Mouse (Mus musculus): Measurements from ENCODE around the gene Gm3776. TPM values are rescaled to one million over a fixed set of nuclear protein-coding genes. Genes with fewer than 3 reads are reported as not detected.
"Not testable (repeated sequence)": the region's sequence is repeated elsewhere in the genome, so short reads cannot be mapped to it uniquely, and the experiment has no call there.

The Gm3776 gene
- total RNA-seq (2012; rRNA removed): not detected in 2 replicates

GRCm38 (mm10) chr9:78256914-78257313 is at the start of gene Gm3776:
TSS of gene Gm3776 (plus strand) at chr9:78257129.
- in situ Hi-C loops (cut with MboI; ENCODE audit: low sequenced_read_pairs in 2 of 2, unreplicated experiment in 2 of 2); H3K9ac ChIP-seq (ENCODE audit: insufficient read depth, low read depth, low read length, poor library complexity, severe bottlenecking); H3K4me1 ChIP-seq (ENCODE audit: control insufficient read depth in 2 of 2, insufficient read depth in 2 of 2, low read length in 2 of 2, poor library complexity in 1 of 2); H3K27ac ChIP-seq (ENCODE audit: insufficient read depth, low read depth, low read length, poor library complexity, severe bottlenecking); H3K9me3 ChIP-seq (ENCODE audit: control insufficient read depth, insufficient read depth, low read depth, low read length); H3K36me3 ChIP-seq (ENCODE audit: control insufficient read depth, insufficient read depth, low read length, poor library complexity, severe bottlenecking); H3K4me3 ChIP-seq (ENCODE audit: insufficient read depth in 1 of 2, low read depth in 1 of 2, low read length in 2 of 2, poor library complexity in 1 of 2, severe bottlenecking in 1 of 2); DNase-seq (ENCODE audit: low read depth, low spot score): not testable (repeated sequence)

DNA sequence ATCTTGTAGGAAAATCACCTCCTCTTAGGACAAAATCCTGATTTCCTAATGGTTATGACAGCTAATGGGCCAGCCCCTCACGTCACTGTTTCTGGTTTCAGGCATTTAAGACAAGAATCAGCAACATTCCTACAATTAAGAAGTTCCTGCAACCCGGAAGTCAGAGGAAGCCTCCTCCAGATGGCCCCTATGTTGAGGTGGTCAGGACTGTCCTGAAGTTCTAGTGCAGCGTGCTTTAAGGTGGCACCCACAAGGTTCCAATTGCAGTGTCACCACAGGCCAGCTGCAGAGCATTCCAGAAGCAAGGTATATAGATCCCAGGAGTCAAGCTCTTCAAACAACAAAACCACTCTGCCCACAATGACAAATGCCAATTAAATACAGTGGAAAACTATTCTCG is 48.0 kb upstream of the Gm3776 start:
- no peak overlapping the region for H3K27ac ChIP-seq (ENCODE audit: insufficient read depth, low read depth, low read length, poor library complexity, severe bottlenecking)
- H3K36me3 ChIP-seq (ENCODE audit: control insufficient read depth, insufficient read depth, low read length, poor library complexity, severe bottlenecking): peaks cover 47% of the 10 kb centered on the region
- no peak overlapping the region for H3K9ac ChIP-seq (ENCODE audit: insufficient read depth, low read depth, low read length, poor library complexity, severe bottlenecking)
- DNase-seq (ENCODE audit: low read depth, low spot score): no peak
- in situ Hi-C loops (cut with MboI; ENCODE audit: low sequenced_read_pairs in 2 of 2, unreplicated experiment in 2 of 2): no loop called here
- no peak for TF ChIP-seq CHD2 (IDR thresholded peaks at IDR 0.05; ENCODE audit: low read depth, low read length)
- no peak for TF ChIP-seq HCFC1 (IDR thresholded peaks at IDR 0.05; ENCODE audit: borderline replicate concordance, insufficient read depth, low read length)
- TF ChIP-seq MAFK (IDR thresholded peaks at IDR 0.05; ENCODE audit: insufficient read depth, low read depth, low read length): no peak
- no peak for TF ChIP-seq ZC3H11A (IDR thresholded peaks at IDR 0.05; ENCODE audit: borderline replicate concordance, low read depth, low read length)
- TF ChIP-seq ZNF384 (IDR thresholded peaks at IDR 0.05; ENCODE audit: low read depth, low read length): no peak
- no peak overlapping the region for H3K4me3 ChIP-seq (ENCODE audit: insufficient read depth in 1 of 2, low read depth in 1 of 2, low read length in 2 of 2, poor library complexity in 1 of 2, severe bottlenecking in 1 of 2)
- no peaks in the 10 kb centered on the region for H3K9me3 ChIP-seq (ENCODE audit: control insufficient read depth, insufficient read depth, low read depth, low read length)
- no peaks in the 10 kb centered on the region for H3K4me1 ChIP-seq (ENCODE audit: control insufficient read depth in 2 of 2, insufficient read depth in 2 of 2, low read length in 2 of 2, poor library complexity in 1 of 2)

DNA sequence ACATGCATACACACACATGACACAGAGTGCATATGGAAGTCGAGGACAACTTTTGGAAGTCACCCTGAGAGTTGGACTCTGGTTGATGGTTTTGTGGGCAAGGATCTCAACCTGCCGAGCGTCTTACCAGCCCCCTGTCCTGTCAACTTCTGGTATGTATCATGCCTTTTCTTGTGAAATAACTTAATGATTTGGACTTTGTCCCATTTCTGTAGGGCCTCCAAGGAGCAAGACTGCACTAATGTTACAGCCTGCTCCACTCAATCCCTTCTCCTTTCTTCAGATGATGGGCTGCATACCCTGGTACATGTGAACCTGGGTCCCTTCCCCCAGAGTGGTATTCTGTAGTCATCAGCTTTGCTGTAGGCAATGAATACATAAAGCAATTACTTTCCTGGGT is 46.9 kb upstream of the Gm3776 start:
- no peak for TF ChIP-seq MAFK (IDR thresholded peaks at IDR 0.05; ENCODE audit: insufficient read depth, low read depth, low read length)
- no peak for TF ChIP-seq CHD2 (IDR thresholded peaks at IDR 0.05; ENCODE audit: low read depth, low read length)
- TF ChIP-seq HCFC1 (IDR thresholded peaks at IDR 0.05; ENCODE audit: borderline replicate concordance, insufficient read depth, low read length): no peak
- no peak for TF ChIP-seq ZC3H11A (IDR thresholded peaks at IDR 0.05; ENCODE audit: borderline replicate concordance, low read depth, low read length)
- no peak for TF ChIP-seq ZNF384 (IDR thresholded peaks at IDR 0.05; ENCODE audit: low read depth, low read length)
- Histone ChIP-seq H3K9ac (ENCODE audit: insufficient read depth, low read depth, low read length, poor library complexity, severe bottlenecking) (no peak overlapping the region), H3K4me1 (ENCODE audit: control insufficient read depth in 2 of 2, insufficient read depth in 2 of 2, low read length in 2 of 2, poor library complexity in 1 of 2) (no peaks in the 10 kb centered on the region), H3K36me3 (ENCODE audit: control insufficient read depth, insufficient read depth, low read length, poor library complexity, severe bottlenecking) (peaks cover 40% of the 10 kb centered on the region), H3K9me3 (ENCODE audit: control insufficient read depth, insufficient read depth, low read depth, low read length) (no peaks in the 10 kb centered on the region), H3K27ac (ENCODE audit: insufficient read depth, low read depth, low read length, poor library complexity, severe bottlenecking) (no peak overlapping the region), H3K4me3 (ENCODE audit: insufficient read depth in 1 of 2, low read depth in 1 of 2, low read length in 2 of 2, poor library complexity in 1 of 2, severe bottlenecking in 1 of 2) (no peak overlapping the region)
- in situ Hi-C loops (cut with MboI; ENCODE audit: low sequenced_read_pairs in 2 of 2, unreplicated experiment in 2 of 2): no loop called here
- DNase-seq (ENCODE audit: low read depth, low spot score): no peak

- in situ Hi-C loops (cut with MboI; ENCODE audit: low sequenced_read_pairs in 2 of 2, unreplicated experiment in 2 of 2): no loop called here
- Histone ChIP-seq H3K9me3 (ENCODE audit: control insufficient read depth, insufficient read depth, low read depth, low read length) (no peaks in the 10 kb centered on the region), H3K4me3 (ENCODE audit: insufficient read depth in 1 of 2, low read depth in 1 of 2, low read length in 2 of 2, poor library complexity in 1 of 2, severe bottlenecking in 1 of 2) (no peak overlapping the region), H3K27ac (ENCODE audit: insufficient read depth, low read depth, low read length, poor library complexity, severe bottlenecking) (no peak overlapping the region), H3K36me3 (ENCODE audit: control insufficient read depth, insufficient read depth, low read length, poor library complexity, severe bottlenecking) (peaks cover 34% of the 10 kb centered on the region), H3K9ac (ENCODE audit: insufficient read depth, low read depth, low read length, poor library complexity, severe bottlenecking) (no peak overlapping the region), H3K4me1 (ENCODE audit: control insufficient read depth in 2 of 2, insufficient read depth in 2 of 2, low read length in 2 of 2, poor library complexity in 1 of 2) (no peaks in the 10 kb centered on the region)
- no peak for DNase-seq (ENCODE audit: low read depth, low spot score)
- TF ChIP-seq ZC3H11A (IDR thresholded peaks at IDR 0.05; ENCODE audit: borderline replicate concordance, low read depth, low read length) (no peak), MAFK (IDR thresholded peaks at IDR 0.05; ENCODE audit: insufficient read depth, low read depth, low read length) (no peak), ZNF384 (IDR thresholded peaks at IDR 0.05; ENCODE audit: low read depth, low read length) (no peak), HCFC1 (IDR thresholded peaks at IDR 0.05; ENCODE audit: borderline replicate concordance, insufficient read depth, low read length) (no peak), CHD2 (IDR thresholded peaks at IDR 0.05; ENCODE audit: low read depth, low read length) (no peak)
These were observed 46.1 kb upstream of the Gm3776 start for GRCm38 (mm10) chr9:78210821-78211220.

GRCm38 (mm10) chr9:78211521-78211920 is 45.4 kb upstream of the Gm3776 start:
- Histone ChIP-seq H3K4me3 (ENCODE audit: insufficient read depth in 1 of 2, low read depth in 1 of 2, low read length in 2 of 2, poor library complexity in 1 of 2, severe bottlenecking in 1 of 2) (no peak overlapping the region), H3K27ac (ENCODE audit: insufficient read depth, low read depth, low read length, poor library complexity, severe bottlenecking) (no peak overlapping the region), H3K9me3 (ENCODE audit: control insufficient read depth, insufficient read depth, low read depth, low read length) (no peaks in the 10 kb centered on the region), H3K9ac (ENCODE audit: insufficient read depth, low read depth, low read length, poor library complexity, severe bottlenecking) (no peak overlapping the region), H3K36me3 (ENCODE audit: control insufficient read depth, insufficient read depth, low read length, poor library complexity, severe bottlenecking) (peaks cover 32% of the 10 kb centered on the region), H3K4me1 (ENCODE audit: control insufficient read depth in 2 of 2, insufficient read depth in 2 of 2, low read length in 2 of 2, poor library complexity in 1 of 2) (no peaks in the 10 kb centered on the region)
- in situ Hi-C loops (cut with MboI; ENCODE audit: low sequenced_read_pairs in 2 of 2, unreplicated experiment in 2 of 2): no loop called here
- no peak for TF ChIP-seq MAFK (IDR thresholded peaks at IDR 0.05; ENCODE audit: insufficient read depth, low read depth, low read length)
- TF ChIP-seq CHD2 (IDR thresholded peaks at IDR 0.05; ENCODE audit: low read depth, low read length): no peak
- no peak for TF ChIP-seq ZNF384 (IDR thresholded peaks at IDR 0.05; ENCODE audit: low read depth, low read length)
- TF ChIP-seq ZC3H11A (IDR thresholded peaks at IDR 0.05; ENCODE audit: borderline replicate concordance, low read depth, low read length): no peak
- no peak for TF ChIP-seq HCFC1 (IDR thresholded peaks at IDR 0.05; ENCODE audit: borderline replicate concordance, insufficient read depth, low read length)
- no peak for DNase-seq (ENCODE audit: low read depth, low spot score)

All from ES-E14 (cell line).